Mouse (Mus musculus) E14TG2a.4 (cell line): Measurements from ENCODE around the gene Zic2.

Experiments used
- CTCF ChIP-seq: conservative IDR thresholded peaks from 2 replicates; pipeline ENCODE4 v1.5.1; 2014; ENCODE audit warnings: low read length
- POU5F1 ChIP-seq: IDR thresholded peaks from 2 replicates; pipeline ENCODE4 v1.6.1; 2014; ENCODE audit warnings: low read length, borderline replicate concordance

DNA sequence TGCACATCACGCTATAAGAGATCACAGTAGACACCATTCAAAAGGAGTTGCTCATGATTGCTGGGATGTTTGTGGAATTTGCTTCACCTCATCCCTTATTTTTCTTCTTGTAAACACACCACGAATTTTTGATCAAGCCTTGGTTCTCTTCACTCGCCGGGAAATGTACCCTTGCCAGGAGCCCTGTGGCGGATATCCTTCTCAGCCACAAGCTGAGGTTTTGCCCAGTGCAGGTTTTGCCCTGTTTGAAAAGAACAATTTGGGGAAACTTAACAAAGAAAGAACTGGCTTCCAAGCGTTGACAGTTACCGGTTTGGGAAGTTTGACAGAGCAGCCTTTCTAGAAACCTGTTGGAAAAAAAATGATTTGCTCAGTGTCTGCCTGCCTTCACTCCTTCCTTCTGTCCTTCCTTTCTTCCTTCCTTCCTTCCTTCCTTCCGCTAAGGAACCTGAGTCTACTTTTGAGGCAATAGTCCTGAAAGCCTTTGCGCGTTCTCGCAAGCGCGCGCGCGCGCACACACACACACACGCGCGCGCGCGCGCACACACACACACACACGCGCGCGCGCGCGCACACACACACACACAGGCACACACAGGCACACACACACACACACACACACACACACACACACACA, 3.7 kb upstream of the Zic2 start:
- TF ChIP-seq CTCF: no peak
- TF ChIP-seq POU5F1: no peak
